Mouse (Mus musculus): ENCODE measurements at regions not wholly inside any gene's neighbourhood (a gene's known extent, or its start where the extent isn't known, plus 50 kb on each side); places are given as distances from the start of the nearest gene placed in this dataset.

DNA sequence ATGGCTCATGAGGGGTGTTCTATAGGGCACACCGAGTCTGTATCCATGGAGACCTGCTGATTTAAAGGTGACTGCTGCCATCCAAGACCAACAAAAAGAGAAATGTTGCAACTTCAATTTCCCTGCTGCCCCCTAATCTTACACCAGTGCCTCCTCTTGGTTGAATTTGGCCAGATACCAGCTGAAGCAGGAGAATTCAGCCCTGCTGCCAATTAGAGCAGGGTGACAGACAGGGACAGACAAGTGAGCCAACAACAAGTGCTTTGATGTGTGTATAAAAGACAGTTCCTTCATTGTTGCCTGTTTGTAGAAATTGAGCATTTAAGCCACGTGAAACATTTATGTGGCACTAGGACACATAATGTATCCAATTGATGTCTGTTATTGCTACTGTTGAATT lies 75.5 kb upstream of the Adamts5 start:
- H3K4me1 ChIP-seq (ENCODE audit: control insufficient read depth, insufficient read depth, low read length) = no peaks in the 10 kb centered on the region
- no peak overlapping the region for H3K4me2 ChIP-seq (ENCODE audit: low read length)
- no peak overlapping the region for H3K9ac ChIP-seq (ENCODE audit: low read depth, low read length)
- no peak overlapping the region for H3K4me3 ChIP-seq (ENCODE audit: low read depth, low read length)
- ATAC-seq = no peak
- H3K36me3 ChIP-seq (ENCODE audit: control insufficient read depth, insufficient read depth, low read length) = no peaks in the 10 kb centered on the region
- 56% methylated on average over 2 of the region's 2 CpGs for WGBS
- H3K27ac ChIP-seq (ENCODE audit: low read length) = no peak overlapping the region
- H3K9me3 ChIP-seq (replicated peaks; ENCODE audit: control insufficient read depth, low read length, poor library complexity, severe bottlenecking) = no peaks in the 10 kb centered on the region
- no peaks in the 10 kb centered on the region for H3K27me3 ChIP-seq (ENCODE audit: control insufficient read depth, insufficient read depth, low read depth, low read length)

DNA sequence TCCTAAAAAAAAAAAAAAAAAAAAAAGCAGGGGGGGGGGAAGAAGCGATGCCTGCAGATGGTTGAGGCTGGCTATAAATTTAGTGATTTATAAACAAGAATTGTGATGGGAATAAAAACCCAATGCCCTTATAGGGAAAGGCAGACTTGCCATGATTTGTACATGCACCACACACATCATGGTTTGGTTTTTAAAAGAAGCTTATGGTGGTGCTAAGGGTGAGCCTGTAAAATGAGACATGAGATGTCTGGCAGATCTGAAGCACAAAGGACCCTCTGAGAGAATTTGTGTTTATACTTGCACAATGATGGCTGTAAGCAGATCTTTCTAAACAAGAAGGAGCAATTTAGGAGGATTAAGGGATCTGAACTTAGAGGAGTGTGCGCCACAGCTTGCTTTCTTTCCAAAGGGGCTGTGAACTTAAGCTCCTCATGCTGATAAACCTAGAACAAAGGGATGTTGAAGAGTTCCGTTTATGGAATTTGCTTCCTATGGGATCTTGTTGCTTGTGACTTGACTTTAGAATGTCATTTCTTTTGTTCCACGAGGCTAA lies 65.3 kb upstream of the Adamts5 start:
- H3K4me1 ChIP-seq (ENCODE audit: control insufficient read depth, insufficient read depth, low read length) = no peaks in the 10 kb centered on the region
- H3K27me3 ChIP-seq (ENCODE audit: control insufficient read depth, insufficient read depth, low read depth, low read length) = 0 out of 2 replicates have a peak, but pooled peaks cover 2% of the 10 kb centered on the region
- H3K4me3 ChIP-seq (ENCODE audit: low read depth, low read length) = no peak overlapping the region
- no peak for ATAC-seq
- H3K27ac ChIP-seq (ENCODE audit: low read length) = no peak overlapping the region
- no peak overlapping the region for H3K9ac ChIP-seq (ENCODE audit: low read depth, low read length)
- no peaks in the 10 kb centered on the region for H3K36me3 ChIP-seq (ENCODE audit: control insufficient read depth, insufficient read depth, low read length)
- H3K4me2 ChIP-seq (ENCODE audit: low read length) = no peak overlapping the region
- 4% methylated on average over 4 of the region's 4 CpGs for whole genome bisulfite sequencing
- H3K9me3 ChIP-seq (replicated peaks; ENCODE audit: control insufficient read depth, low read length, poor library complexity, severe bottlenecking) = no peaks in the 10 kb centered on the region

DNA sequence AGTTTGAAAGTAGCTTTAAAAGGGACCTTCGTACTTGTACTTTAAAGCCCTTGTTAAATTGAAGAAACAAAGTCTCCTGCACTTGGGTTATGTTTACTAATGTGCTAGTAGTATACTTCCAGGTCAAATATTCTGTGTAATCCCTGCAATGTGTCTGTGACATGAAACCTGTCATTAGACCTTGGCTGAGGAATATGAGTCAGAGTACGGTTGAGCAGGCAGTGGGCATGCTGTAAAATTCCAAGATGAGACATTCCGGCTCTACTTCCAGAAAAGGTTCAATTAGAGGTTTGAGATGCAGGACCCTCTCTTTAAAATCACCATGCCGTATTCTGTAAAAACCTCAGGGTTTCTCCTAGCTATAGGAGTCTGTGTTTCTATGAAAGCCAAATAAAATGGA lies 64.6 kb upstream of the Adamts5 start:
- Histone ChIP-seq H3K27ac (ENCODE audit: low read length) (no peak overlapping the region), H3K4me2 (ENCODE audit: low read length) (no peak overlapping the region), H3K36me3 (ENCODE audit: control insufficient read depth, insufficient read depth, low read length) (no peaks in the 10 kb centered on the region), H3K27me3 (ENCODE audit: control insufficient read depth, insufficient read depth, low read depth, low read length) (0 out of 2 replicates have a peak, but pooled peaks cover 2% of the 10 kb centered on the region), H3K4me1 (ENCODE audit: control insufficient read depth, insufficient read depth, low read length) (no peaks in the 10 kb centered on the region), H3K9me3 (replicated peaks; ENCODE audit: control insufficient read depth, low read length, poor library complexity, severe bottlenecking) (no peaks in the 10 kb centered on the region), H3K9ac (ENCODE audit: low read depth, low read length) (no peak overlapping the region), H3K4me3 (ENCODE audit: low read depth, low read length) (no peak overlapping the region)
- no peak for ATAC-seq
- WGBS = 64% methylated on average over 4 of the region's 4 CpGs

DNA sequence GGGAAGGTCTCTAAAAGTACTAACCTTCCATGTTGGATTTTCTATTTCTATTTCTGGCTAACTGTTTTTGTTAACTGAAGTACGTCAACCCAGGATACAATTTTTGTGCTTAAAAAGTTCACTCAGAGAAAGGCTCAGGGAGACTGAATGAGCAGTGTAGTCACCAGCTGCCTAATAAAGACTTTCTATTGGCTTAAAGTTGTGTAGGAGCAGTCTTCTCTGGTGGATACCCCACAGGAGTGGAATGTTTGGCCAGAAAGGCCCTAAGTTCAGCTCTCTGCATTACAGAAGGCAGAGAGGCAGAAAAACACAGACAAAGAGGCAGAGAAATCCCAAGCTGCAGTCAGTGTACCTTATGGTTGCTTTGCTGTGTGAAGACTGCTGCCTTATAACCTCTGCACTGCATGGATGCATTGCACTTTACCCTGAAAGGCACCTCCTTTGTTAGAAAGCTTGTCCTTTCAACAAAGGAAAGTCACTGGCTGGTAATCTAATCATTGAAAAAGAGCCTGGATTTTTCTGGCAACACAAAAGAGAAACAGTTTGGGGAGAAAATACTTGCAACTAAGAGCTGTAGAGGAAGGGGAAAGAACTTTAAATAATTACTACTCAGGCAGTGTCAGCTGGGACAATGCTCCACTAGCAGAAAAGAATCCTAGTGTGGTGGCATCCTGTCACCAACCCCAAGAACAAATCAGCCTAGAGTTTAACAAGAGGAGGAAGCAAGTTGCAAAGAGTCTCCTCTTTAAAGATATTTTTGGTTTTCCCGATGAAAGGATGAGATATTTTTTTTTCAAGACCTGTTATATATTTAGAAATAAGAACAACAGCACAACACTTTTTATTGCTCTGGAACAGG lies 63.0 kb upstream of the Adamts5 start:
- Histone ChIP-seq H3K9me3 (replicated peaks; ENCODE audit: control insufficient read depth, low read length, poor library complexity, severe bottlenecking) (no peaks in the 10 kb centered on the region), H3K9ac (ENCODE audit: low read depth, low read length) (no peak overlapping the region), H3K27ac (ENCODE audit: low read length) (no peak overlapping the region), H3K27me3 (ENCODE audit: control insufficient read depth, insufficient read depth, low read depth, low read length) (0 out of 2 replicates have a peak, but pooled peaks cover 2% of the 10 kb centered on the region), H3K4me3 (ENCODE audit: low read depth, low read length) (no peak overlapping the region), H3K36me3 (ENCODE audit: control insufficient read depth, insufficient read depth, low read length) (no peaks in the 10 kb centered on the region), H3K4me2 (ENCODE audit: low read length) (no peak overlapping the region), H3K4me1 (ENCODE audit: control insufficient read depth, insufficient read depth, low read length) (no peaks in the 10 kb centered on the region)
- WGBS = 34% methylated on average over 2 of the region's 2 CpGs
- peak; percentile 28; the same call in 1 of the 2 replicates for ATAC-seq

DNA sequence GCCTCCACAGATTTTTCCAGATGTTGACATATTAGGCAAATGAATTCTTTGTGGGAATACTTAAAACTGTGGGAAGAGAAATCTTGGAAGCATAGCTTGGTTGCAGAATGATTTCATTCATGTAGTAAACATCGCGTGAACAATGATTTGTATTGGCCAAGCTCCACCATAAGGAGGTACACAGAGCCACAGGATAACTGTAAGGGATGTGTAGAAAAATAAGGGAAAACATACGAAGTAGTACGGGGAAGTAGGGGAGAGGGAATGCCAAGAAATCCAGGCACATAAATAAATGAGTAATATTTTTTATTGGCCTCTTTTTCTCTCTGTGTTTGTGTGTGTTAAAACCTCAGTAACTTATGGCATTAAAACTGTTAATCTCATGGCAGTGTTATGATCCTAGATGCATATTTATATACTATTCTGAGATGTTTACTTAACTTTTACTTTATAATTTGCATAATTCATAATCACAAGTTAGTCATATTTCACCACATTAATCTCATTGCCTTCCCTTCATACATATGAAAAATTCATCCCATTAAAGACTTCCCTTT lies 54.5 kb upstream of the Adamts5 start:
- Histone ChIP-seq H3K4me2 (ENCODE audit: low read length) (no peak overlapping the region), H3K27me3 (ENCODE audit: control insufficient read depth, insufficient read depth, low read depth, low read length) (no peaks in the 10 kb centered on the region), H3K4me3 (ENCODE audit: low read depth, low read length) (no peak overlapping the region), H3K9ac (ENCODE audit: low read depth, low read length) (no peak overlapping the region), H3K4me1 (ENCODE audit: control insufficient read depth, insufficient read depth, low read length) (no peaks in the 10 kb centered on the region), H3K9me3 (replicated peaks; ENCODE audit: control insufficient read depth, low read length, poor library complexity, severe bottlenecking) (no peaks in the 10 kb centered on the region), H3K27ac (ENCODE audit: low read length) (no peak overlapping the region), H3K36me3 (ENCODE audit: control insufficient read depth, insufficient read depth, low read length) (no peaks in the 10 kb centered on the region)
- WGBS = 87% methylated on average over 4 of the region's 4 CpGs
- ATAC-seq = no peak

DNA sequence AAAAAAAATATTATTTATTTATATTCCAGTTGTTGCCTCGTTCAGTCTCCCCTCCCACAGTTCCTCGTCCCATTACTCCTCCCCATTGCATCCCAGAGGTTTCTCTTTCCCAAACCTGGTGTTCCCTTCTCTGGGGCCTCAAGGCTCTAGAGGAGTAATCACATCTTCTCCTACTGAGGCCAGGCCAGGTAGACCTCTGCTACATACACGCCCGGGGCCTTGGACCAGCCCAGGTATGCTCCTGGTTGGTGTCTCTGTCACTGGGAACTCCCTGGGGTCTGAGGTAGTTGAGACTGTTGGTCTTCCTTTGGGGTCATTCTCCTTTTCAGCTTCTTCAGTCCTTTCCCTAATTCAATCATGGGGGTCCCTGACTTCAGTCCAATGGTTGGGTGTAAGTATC lies 50.0 kb upstream of the Adamts5 start:
- Histone ChIP-seq H3K4me3 (ENCODE audit: low read depth, low read length) (no peak overlapping the region), H3K4me1 (ENCODE audit: control insufficient read depth, insufficient read depth, low read length) (no peaks in the 10 kb centered on the region), H3K9ac (ENCODE audit: low read depth, low read length) (no peak overlapping the region), H3K4me2 (ENCODE audit: low read length) (no peak overlapping the region), H3K36me3 (ENCODE audit: control insufficient read depth, insufficient read depth, low read length) (no peaks in the 10 kb centered on the region), H3K27ac (ENCODE audit: low read length) (no peak overlapping the region), H3K9me3 (replicated peaks; ENCODE audit: control insufficient read depth, low read length, poor library complexity, severe bottlenecking) (no peaks in the 10 kb centered on the region), H3K27me3 (ENCODE audit: control insufficient read depth, insufficient read depth, low read depth, low read length) (no peaks in the 10 kb centered on the region)
- WGBS = 87% methylated on average over 4 of the region's 4 CpGs
- no peak for ATAC-seq
